Mouse (Mus musculus): Measurements from ENCODE around the gene Pon3. TPM values are rescaled to one million over a fixed set of nuclear protein-coding genes. Genes with fewer than 3 reads are reported as not detected.
"Not testable (repeated sequence)": the region's sequence is repeated elsewhere in the genome, so short reads cannot be mapped to it uniquely, and the experiment has no call there.

Gene Pon3
- polyA plus RNA-seq, 1 experiment from 2014 or later = 4.8 TPM

DNA sequence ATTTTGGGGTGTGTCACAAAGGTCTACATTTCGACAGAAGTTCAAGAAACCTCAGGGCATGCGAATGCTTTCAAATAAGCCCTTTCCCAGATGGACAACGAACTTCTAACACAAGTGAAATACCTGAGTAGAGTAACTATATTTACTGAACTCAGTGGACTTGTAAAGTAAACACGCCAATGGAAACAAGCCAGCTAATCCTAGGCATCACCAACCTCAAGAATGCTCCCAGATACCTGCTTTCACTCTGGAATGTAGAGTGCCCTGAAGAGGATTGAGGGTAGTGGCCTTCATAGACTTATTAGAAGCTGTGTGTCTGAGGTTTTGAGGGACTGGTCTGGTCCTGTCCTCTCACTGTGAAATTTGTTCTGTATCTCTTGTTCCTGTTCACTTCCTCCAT is 18.6 kb downstream of the Pon3 start:
- no peaks in the 10 kb centered on the region for H3K27me3 ChIP-seq
- 92% methylated on average over 4 of the region's 4 CpGs for WGBS
- H3K4me2 ChIP-seq (replicated peaks) = no peak overlapping the region
- no peaks in the 10 kb centered on the region for H3K9me3 ChIP-seq
- no peak for ATAC-seq
- no peaks in the 10 kb centered on the region for H3K36me3 ChIP-seq
- no peak overlapping the region for H3K9ac ChIP-seq (replicated peaks)
- H3K27ac ChIP-seq = no peak overlapping the region
- no peak overlapping the region for H3K4me3 ChIP-seq (replicated peaks)
- no peaks in the 10 kb centered on the region for H3K4me1 ChIP-seq (replicated peaks)

DNA sequence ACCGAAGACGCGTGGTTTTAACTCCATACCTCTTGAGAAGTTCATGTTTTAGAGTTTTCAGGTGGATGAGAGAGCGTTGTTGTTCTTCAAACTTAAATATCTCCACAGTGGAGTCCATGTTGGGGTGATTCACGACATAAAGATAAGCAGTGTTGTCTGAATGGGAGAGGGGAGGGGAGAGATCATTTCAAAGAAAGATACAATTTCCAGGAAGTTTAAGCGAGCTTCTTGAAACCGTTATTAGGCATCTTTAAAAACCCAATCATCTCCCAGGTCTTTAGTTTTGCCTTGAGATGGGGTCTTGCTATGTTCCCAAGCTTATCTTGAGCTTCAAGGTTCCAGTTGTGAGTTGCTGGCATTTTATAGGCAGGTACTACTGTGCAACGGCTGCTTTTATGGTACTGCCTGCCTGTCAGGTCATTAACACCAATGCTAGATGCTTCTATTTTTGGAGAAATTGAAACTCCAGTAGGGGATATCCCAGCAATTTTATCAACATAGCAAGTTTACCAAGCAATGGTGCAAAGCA is 19.2 kb downstream of the Pon3 start:
- H3K9ac ChIP-seq (replicated peaks) = no peak overlapping the region
- H3K4me3 ChIP-seq (replicated peaks) = no peak overlapping the region
- no peaks in the 10 kb centered on the region for H3K9me3 ChIP-seq
- H3K27ac ChIP-seq = no peak overlapping the region
- 78% methylated on average over 8 of the region's 8 CpGs for WGBS
- no peak overlapping the region for H3K4me2 ChIP-seq (replicated peaks)
- H3K4me1 ChIP-seq (replicated peaks) = no peaks in the 10 kb centered on the region
- ATAC-seq = no peak
- H3K36me3 ChIP-seq = no peaks in the 10 kb centered on the region
- H3K27me3 ChIP-seq = no peaks in the 10 kb centered on the region

DNA sequence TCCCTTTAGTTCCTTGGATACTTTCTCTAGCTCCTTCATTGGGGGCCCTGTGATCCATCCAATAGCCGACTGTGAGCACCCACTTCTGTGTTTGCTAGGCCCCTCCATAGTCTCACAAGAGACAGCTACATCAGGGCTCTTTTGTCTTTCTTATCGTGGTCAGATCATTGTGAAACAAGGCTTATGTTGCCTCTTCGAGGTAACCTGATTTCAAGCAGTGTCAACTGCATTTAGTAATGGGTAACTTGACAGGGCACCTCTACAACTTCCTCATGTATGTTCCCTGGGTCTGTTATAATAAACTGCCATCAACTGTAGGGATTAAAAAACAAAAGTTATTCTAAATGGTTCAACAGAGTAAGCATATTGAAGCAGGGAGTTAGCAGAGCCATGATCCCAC is 21.5 kb downstream of the Pon3 start:
- Histone ChIP-seq H3K27me3 (no peaks in the 10 kb centered on the region), H3K36me3 (no peaks in the 10 kb centered on the region), H3K4me3 (replicated peaks) (no peak overlapping the region), H3K9me3 (no peaks in the 10 kb centered on the region), H3K4me1 (replicated peaks) (no peaks in the 10 kb centered on the region), H3K27ac (no peak overlapping the region), H3K4me2 (replicated peaks) (no peak overlapping the region), H3K9ac (replicated peaks) (no peak overlapping the region)
- 71% methylated on average over 3 of the region's 3 CpGs for WGBS
- ATAC-seq = no peak

DNA sequence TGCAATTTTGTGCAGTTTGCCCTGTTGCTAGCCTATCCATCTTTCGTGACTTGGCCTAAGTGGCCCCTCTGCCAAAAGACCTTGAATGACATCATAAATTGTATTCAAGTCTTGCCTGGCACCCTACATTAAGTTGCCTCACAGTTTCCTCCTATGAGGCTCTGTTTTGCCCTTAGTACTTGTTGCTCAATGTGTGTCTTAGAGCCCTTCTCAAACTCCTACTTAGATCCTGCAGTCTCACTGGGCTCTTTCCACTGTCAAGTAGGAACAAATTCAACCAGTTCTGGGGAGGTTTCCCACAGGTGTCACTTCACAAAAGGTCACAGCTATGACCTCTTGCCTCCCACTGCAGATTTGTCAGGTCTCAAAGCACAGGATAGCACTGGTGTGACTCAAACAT is 22.3 kb downstream of the Pon3 start:
- H3K27ac ChIP-seq = no peak overlapping the region
- no peak overlapping the region for H3K4me2 ChIP-seq (replicated peaks)
- ATAC-seq = no peak
- no peak overlapping the region for H3K9ac ChIP-seq (replicated peaks)
- no peaks in the 10 kb centered on the region for H3K36me3 ChIP-seq
- no peaks in the 10 kb centered on the region for H3K4me1 ChIP-seq (replicated peaks)
- no peaks in the 10 kb centered on the region for H3K27me3 ChIP-seq
- H3K9me3 ChIP-seq = no peaks in the 10 kb centered on the region
- WGBS = 93% methylated on average over 1 of the region's 1 CpGs
- H3K4me3 ChIP-seq (replicated peaks) = no peak overlapping the region

DNA sequence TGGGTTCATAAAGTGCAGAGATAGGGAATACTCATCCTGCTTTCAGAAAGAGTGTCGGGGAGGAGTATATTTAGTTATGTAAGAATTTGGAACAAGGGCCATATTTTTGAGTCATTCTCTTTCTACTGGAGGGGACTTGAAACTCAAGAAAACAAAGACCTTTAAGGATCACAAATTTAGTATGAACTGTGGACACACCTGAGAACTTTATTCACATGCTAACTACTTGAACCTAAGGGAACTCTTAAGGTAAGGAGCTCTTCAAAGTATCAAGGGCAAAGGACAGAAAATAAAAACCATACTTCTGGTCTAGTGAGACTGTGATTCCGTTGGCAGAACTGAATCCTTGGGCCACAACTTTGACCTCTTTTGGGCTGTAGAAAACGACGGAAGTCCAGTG is 24.1 kb downstream of the Pon3 start:
- Histone ChIP-seq H3K9ac (replicated peaks) (no peak overlapping the region), H3K9me3 (no peaks in the 10 kb centered on the region), H3K4me2 (replicated peaks) (no peak overlapping the region), H3K36me3 (no peaks in the 10 kb centered on the region), H3K27me3 (no peaks in the 10 kb centered on the region), H3K27ac (no peak overlapping the region), H3K4me1 (replicated peaks) (no peaks in the 10 kb centered on the region), H3K4me3 (replicated peaks) (no peak overlapping the region)
- ATAC-seq = no peak
- WGBS = 89% methylated on average over 4 of the region's 4 CpGs

DNA sequence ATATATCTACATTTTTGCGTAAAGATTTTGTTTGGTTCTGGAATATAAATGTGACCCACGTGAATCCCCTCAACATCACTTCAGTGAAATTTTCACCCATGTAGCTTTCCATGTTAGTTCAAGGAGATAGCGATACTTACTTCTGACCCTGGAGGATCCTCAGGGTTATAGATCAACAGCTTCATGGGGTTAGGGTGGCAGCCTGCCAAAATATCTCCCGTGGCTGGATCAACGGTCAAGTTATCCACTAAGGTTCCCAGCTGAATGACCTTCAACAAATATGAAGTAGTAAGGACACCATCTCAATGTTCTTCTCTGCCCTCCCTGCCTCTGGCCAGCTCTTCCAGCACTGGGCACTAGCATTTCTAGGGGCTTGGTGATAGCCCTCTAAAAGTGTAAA is 25.8 kb downstream of the Pon3 start:
- no peak for ATAC-seq
- H3K4me3 ChIP-seq (replicated peaks) = no peak overlapping the region
- no peak overlapping the region for H3K27ac ChIP-seq
- H3K9me3 ChIP-seq = no peaks in the 10 kb centered on the region
- no peaks in the 10 kb centered on the region for H3K27me3 ChIP-seq
- 94% methylated on average over 5 of the region's 5 CpGs for WGBS
- H3K36me3 ChIP-seq = no peaks in the 10 kb centered on the region
- H3K4me2 ChIP-seq (replicated peaks) = no peak overlapping the region
- H3K4me1 ChIP-seq (replicated peaks) = no peaks in the 10 kb centered on the region
- no peak overlapping the region for H3K9ac ChIP-seq (replicated peaks)

DNA sequence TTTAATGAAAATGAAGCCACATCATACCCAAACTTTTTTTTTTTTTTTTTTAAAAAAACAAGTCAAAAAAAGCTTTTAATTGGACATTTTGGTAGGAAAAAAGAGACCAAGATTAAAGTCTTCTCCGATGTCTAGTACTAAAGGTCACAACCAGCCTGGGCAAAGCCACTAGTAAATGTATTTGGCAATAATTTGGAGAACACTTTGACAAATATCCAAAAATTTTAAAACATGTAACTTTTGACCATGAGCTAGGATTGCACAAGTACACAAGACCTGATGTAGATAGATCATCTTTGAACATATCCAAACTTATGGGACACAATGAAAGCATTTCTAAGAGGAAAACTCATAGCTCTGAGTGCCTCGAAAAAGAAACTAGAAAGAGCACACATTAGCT is 32.5 kb downstream of the Pon3 start:
- 91% methylated on average over 2 of the region's 2 CpGs for WGBS
- not testable (repeated sequence) for H3K27ac ChIP-seq; H3K4me1 ChIP-seq (replicated peaks); H3K4me2 ChIP-seq (replicated peaks); H3K9me3 ChIP-seq; H3K27me3 ChIP-seq; ATAC-seq; H3K9ac ChIP-seq (replicated peaks); H3K4me3 ChIP-seq (replicated peaks); H3K36me3 ChIP-seq

DNA sequence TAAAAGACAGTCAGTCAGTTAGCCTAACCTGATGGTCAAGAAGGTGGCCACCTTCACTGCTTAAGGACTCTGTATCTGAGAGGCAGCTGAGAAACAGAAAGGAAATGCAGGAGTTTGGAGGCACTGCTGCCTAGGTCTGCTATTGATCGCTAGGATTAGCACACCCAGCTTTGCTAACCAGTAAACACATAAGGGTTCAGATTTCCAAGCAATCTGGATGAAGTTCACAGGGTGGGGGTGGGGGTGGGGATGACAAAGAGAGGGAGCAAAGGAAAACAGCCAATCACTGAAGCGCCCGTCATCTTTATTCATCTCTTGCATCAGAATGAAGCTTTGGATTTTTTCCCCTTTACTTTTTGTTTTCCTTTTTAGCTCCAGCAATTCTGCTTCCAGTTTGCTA is 34.0 kb downstream of the Pon3 start:
- Histone ChIP-seq H3K27me3 (no peaks in the 10 kb centered on the region), H3K4me3 (replicated peaks) (no peak overlapping the region), H3K36me3 (no peaks in the 10 kb centered on the region), H3K9ac (replicated peaks) (no peak overlapping the region), H3K4me1 (replicated peaks) (no peaks in the 10 kb centered on the region), H3K27ac (no peak overlapping the region), H3K4me2 (replicated peaks) (no peak overlapping the region), H3K9me3 (no peaks in the 10 kb centered on the region)
- no peak for ATAC-seq
- WGBS = 70% methylated on average over 3 of the region's 3 CpGs

DNA sequence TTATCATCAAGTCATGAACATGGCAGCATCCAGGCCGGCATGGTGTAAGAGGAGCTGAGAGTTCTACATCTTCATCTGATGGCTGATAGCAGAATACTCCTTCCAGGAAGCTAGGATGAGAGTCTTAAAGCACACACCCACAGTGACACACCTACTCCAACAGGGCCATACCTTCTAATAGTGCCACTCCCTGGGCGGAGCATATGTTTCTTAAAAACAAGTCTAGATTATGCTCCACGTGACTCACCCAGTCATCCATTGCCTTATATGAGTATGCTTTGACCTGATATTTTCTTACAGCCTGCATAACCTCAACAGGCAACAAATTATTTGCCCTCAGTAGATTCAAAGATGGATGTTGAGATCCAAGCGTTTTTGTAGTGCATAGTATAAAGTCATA is 37.9 kb downstream of the Pon3 start:
- Histone ChIP-seq H3K27ac (no peak overlapping the region), H3K4me2 (replicated peaks) (no peak overlapping the region), H3K9me3 (no peaks in the 10 kb centered on the region), H3K4me3 (replicated peaks) (no peak overlapping the region), H3K27me3 (no peaks in the 10 kb centered on the region), H3K4me1 (replicated peaks) (no peaks in the 10 kb centered on the region), H3K36me3 (no peaks in the 10 kb centered on the region), H3K9ac (replicated peaks) (no peak overlapping the region)
- WGBS = 89% methylated on average over 4 of the region's 4 CpGs
- ATAC-seq = no peak

DNA sequence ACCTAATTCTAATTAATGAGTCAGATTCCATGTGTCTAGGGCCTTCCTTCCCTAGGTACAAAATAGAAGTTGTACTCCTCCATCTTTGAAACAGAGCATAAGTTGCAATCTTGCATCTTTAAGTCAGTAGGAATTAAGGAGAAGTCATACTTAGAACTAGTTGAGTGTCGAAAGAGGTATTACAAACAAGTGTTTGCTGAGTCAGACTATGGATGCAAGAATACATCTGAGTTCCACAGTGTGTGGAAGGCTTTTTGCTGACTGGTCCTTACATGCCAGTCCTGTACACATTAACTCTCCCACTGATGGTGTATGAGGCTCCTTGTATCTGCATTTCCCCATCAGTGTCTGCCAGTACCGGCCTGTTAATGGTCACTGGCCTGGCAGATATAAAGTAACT is 48.3 kb downstream of the Pon3 start:
- ATAC-seq = no peak
- no peaks in the 10 kb centered on the region for H3K4me1 ChIP-seq (replicated peaks)
- 87% methylated on average over 2 of the region's 2 CpGs for WGBS

DNA sequence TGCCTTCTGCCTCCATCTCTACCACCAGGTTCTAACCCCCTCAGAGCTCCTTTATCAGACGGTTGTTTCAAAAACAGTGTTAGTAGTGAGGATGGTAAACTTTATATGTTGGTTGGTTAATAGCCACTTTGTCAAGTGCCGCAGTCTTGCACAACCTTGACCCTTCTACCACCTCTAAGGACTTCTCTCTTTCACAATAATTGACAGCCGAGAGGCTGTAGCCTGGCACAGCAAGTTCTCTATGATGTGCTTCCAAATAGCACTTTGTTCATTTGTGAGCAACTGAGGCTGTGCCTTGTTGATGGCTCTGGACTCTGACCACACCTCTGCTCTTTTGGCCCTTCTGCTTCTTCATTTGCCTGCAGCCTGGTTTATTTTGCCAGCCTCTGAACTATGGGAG is 56.2 kb downstream of the Pon3 start:
- Histone ChIP-seq H3K9ac (replicated peaks) (no peak overlapping the region), H3K27me3 (no peaks in the 10 kb centered on the region), H3K4me1 (replicated peaks) (no peaks in the 10 kb centered on the region), H3K4me2 (replicated peaks) (no peak overlapping the region), H3K9me3 (no peaks in the 10 kb centered on the region), H3K27ac (no peak overlapping the region), H3K36me3 (no peaks in the 10 kb centered on the region), H3K4me3 (replicated peaks) (no peak overlapping the region)
- 85% methylated on average over 3 of the region's 3 CpGs for WGBS
- no peak for ATAC-seq

More for the DNA sequence above, 48.3 kb downstream of the Pon3 start:
- H3K4me2 ChIP-seq (replicated peaks) = no peak overlapping the region
- H3K36me3 ChIP-seq = no peaks in the 10 kb centered on the region
- H3K9me3 ChIP-seq = peaks cover 3% of the 10 kb centered on the region
- no peaks in the 10 kb centered on the region for H3K27me3 ChIP-seq
- no peak overlapping the region for H3K27ac ChIP-seq
- no peak overlapping the region for H3K4me3 ChIP-seq (replicated peaks)
- no peak overlapping the region for H3K9ac ChIP-seq (replicated peaks)

DNA sequence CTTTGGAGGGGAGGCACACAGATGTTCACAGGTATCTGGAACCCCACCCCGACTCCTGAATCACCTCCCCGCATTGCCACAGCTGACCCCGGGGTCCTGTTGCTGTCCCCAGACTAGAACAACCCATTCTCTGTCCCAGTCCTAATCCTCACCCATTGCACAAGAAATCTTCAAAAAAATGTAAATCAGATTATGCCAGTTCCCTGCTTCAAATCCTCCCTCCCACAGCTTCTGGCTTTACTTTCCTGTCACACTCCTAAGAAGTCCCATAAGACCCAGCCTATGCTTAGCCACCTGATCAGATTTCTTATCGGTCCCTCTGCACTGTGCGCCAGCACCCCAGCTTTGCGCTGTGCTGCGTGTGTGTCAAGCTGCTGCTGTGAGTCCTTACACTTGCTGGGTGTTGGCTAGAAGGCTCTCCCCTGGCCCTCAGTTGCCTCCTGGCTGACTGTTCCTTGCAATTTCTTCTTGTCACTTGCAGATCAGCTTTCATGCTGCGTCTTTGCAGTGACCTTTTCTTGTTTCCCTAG is 56.6 kb downstream of the Pon3 start:
- H3K4me3 ChIP-seq (replicated peaks) = no peak overlapping the region
- no peak for ATAC-seq
- H3K27ac ChIP-seq = no peak overlapping the region
- WGBS = 84% methylated on average over 8 of the region's 8 CpGs
- H3K36me3 ChIP-seq = no peaks in the 10 kb centered on the region
- H3K4me1 ChIP-seq (replicated peaks) = no peaks in the 10 kb centered on the region
- H3K9me3 ChIP-seq = no peaks in the 10 kb centered on the region
- H3K9ac ChIP-seq (replicated peaks) = no peak overlapping the region
- H3K4me2 ChIP-seq (replicated peaks) = no peak overlapping the region
- H3K27me3 ChIP-seq = no peaks in the 10 kb centered on the region

DNA sequence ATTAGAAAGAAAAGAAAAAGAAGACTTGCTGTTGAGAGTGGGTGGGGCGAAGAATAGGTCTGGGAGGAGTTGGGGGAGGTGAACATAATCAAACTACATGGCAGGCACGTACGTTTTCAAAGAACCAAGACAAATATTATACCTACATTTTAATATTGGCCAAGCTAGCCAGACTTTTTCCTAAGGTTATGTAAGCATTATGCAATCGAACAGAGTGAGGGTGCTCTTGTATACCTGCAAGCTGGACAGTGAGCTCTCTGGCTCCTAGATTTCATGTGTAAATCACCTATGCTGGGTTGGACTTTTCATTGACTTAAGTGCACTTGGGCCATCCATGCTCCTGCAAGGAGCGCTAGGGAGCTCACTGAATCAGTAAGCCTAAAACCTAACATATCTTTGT is 57.5 kb downstream of the Pon3 start:
- WGBS = 91% methylated on average over 5 of the region's 5 CpGs
- no peak overlapping the region for H3K9ac ChIP-seq (replicated peaks)
- H3K27me3 ChIP-seq = no peaks in the 10 kb centered on the region
- H3K4me3 ChIP-seq (replicated peaks) = no peak overlapping the region
- no peaks in the 10 kb centered on the region for H3K9me3 ChIP-seq
- H3K4me2 ChIP-seq (replicated peaks) = no peak overlapping the region
- H3K4me1 ChIP-seq (replicated peaks) = peaks cover 6% of the 10 kb centered on the region; the same call in 1 of the 2 replicates
- H3K36me3 ChIP-seq = no peaks in the 10 kb centered on the region
- H3K27ac ChIP-seq = no peak overlapping the region
- no peak for ATAC-seq

All from midbrain, embryonic 13.5 days (tissue).